Comparison of ENCODE assay signal across 23 mouse cellular contexts in genomic region chr12:3239544-3239943, GRCm38 (mm10).
DNase-seq lines count a peak whose midpoint lies in the region; ATAC-seq and TF ChIP-seq lines count a peak whose summit lies in the region.
"Had no signal": no experiment of that assay in that cellular context is flagged by ENCODE, and none has a peak within 500 bp of the region (broad histone marks: within the 10 kb centered on the region; RNA-seq: fewer than 3 reads in every experiment).

No protein-coding gene starts in this region.

- peaks cover 35% of the 10 kb centered on the region for H3K9me3 ChIP-seq in megakaryocyte, embryonic 14.5 days
- H3K9me3 ChIP-seq: heart, embryonic 15.5 days; hindbrain, embryonic 15.5 days had no signal

- H3K4me1 ChIP-seq in megakaryocyte, embryonic 14.5 days = peaks cover 56% of the 10 kb centered on the region

- H3K4me3 ChIP-seq in megakaryocyte, embryonic 14.5 days (replicated peaks) = peak overlapping the region; percentile 54
- H3K4me3 ChIP-seq in myocyte = no peak overlapping the region
- H3K4me3 ChIP-seq: forebrain, embryonic 10.5 days; forebrain, embryonic 13.5 days; heart, embryonic 15.5 days; hindbrain, embryonic 10.5 days; hindbrain, embryonic 15.5 days had no signal

- DNase-seq in cerebellum, adult 9-10 months = peak; percentile 13
- DNase-seq in cerebellum, adult 11 months = no peak
- DNase-seq in left cerebral cortex, postnatal 14 days (ENCODE audit: low spot score in 2 of 2) = no peak
- DNase-seq in adrenal gland, adult 2 months = no peak
- DNase-seq in lung, postnatal 36 days = no peak
- DNase-seq: adrenal gland, postnatal 14 days; cerebellum, adult 8-10 months; cerebellum, postnatal 14 days; gastrocnemius, postnatal 10 days; gastrocnemius, postnatal 36 days; heart, postnatal 10 days; heart, postnatal 36 days had no signal

- H3K36me3 ChIP-seq in megakaryocyte, embryonic 14.5 days (replicated peaks; ENCODE audit: low read length) = peaks cover 53% of the 10 kb centered on the region
- H3K36me3 ChIP-seq in myocyte (ENCODE audit: control insufficient read depth, insufficient read depth) = peaks cover 38% of the 10 kb centered on the region

- peak overlapping the region; percentile 5 for H3ac ChIP-seq in myocyte (ENCODE audit: control insufficient read depth, insufficient read length)

- TF ChIP-seq POLR2A in myocyte (IDR thresholded peaks at IDR 0.05; ENCODE audit: insufficient read length, low read depth) = peak; percentile 43

- H3K4me2 ChIP-seq in myocyte (ENCODE audit: low read depth) = no peak overlapping the region
- H3K4me2 ChIP-seq: forebrain, embryonic 13.5 days; heart, embryonic 11.5 days; heart, embryonic 15.5 days; hindbrain, embryonic 15.5 days had no signal

- intact Hi-C loops in left cerebral cortex, postnatal 14 days (cut with DNase I) = loop anchor here (5.0 kb wide), 1 partner anchor 68 kb away; the partner anchor contains the start of gene Rab10

- no peaks in the 10 kb centered on the region for H3K27me3 ChIP-seq in megakaryocyte, embryonic 14.5 days (replicated peaks)
- H3K27me3 ChIP-seq in myocyte (ENCODE audit: control insufficient read depth, insufficient read depth, insufficient read length) = no peaks in the 10 kb centered on the region
- H3K27me3 ChIP-seq: CH12.LX; forebrain, embryonic 13.5 days; heart, embryonic 15.5 days; hindbrain, embryonic 15.5 days had no signal

- ATAC-seq in megakaryocyte, adult 5-6 weeks (ENCODE audit: poor library complexity, severe bottlenecking) = no peak
- ATAC-seq: forebrain, embryonic 13.5 days; forebrain, embryonic 16.5 days had no signal

- peaks cover 11% of the 10 kb centered on the region for H3K79me2 ChIP-seq in myocyte (ENCODE audit: control insufficient read depth, insufficient read depth)

TF ChIP-seq in myocyte, 11 proteins besides CTCF, POLR2A, EP300 and RAD21:
- TF ChIP-seq POLR2AphosphoS2 (IDR thresholded peaks at IDR 0.05; ENCODE audit: insufficient read length, low read depth) (peak; percentile 83), REST (IDR thresholded peaks at IDR 0.05; ENCODE audit: insufficient read depth, insufficient read length) (no peak), MYOD1 (IDR thresholded peaks at IDR 0.05; ENCODE audit: control insufficient read depth in 1 of 3, insufficient read length in 2 of 3, low read depth in 2 of 3) (no peak), E2F4 (IDR thresholded peaks at IDR 0.05; ENCODE audit: insufficient read depth) (no peak), TCF3 (IDR thresholded peaks at IDR 0.05; ENCODE audit: insufficient read length, low read depth) (no peak), USF1 (IDR thresholded peaks at IDR 0.05; ENCODE audit: low read depth) (no peak)
